ENCODE assay signal across 13 mouse cellular contexts in genomic region chr1:127556486-127556845, GRCm38 (mm10).
DNase-seq lines count a peak whose midpoint lies in the region; ATAC-seq and TF ChIP-seq lines count a peak whose summit lies in the region.
"Had no signal": no experiment of that assay in that cellular context is flagged by ENCODE, and none has a peak within 500 bp of the region (broad histone marks: within the 10 kb centered on the region; RNA-seq: fewer than 3 reads in every experiment).

No protein-coding gene starts in this region.

- peak overlapping the region; percentile 58 for H3K27ac ChIP-seq in forebrain, embryonic 13.5 days
- H3K27ac ChIP-seq in hindbrain, embryonic 12.5 days, result peak overlapping the region; percentile 86
- H3K27ac ChIP-seq in midbrain, embryonic 10.5 days (replicated peaks), result peak overlapping the region; percentile 74
- peak overlapping the region; percentile 81 for H3K27ac ChIP-seq in neural tube, embryonic 13.5 days (replicated peaks)
- H3K27ac ChIP-seq in heart, adult 2 months, result no peak overlapping the region
- H3K27ac ChIP-seq: embryonic facial prominence, embryonic 15.5 days had no signal

- peak; percentile 86 for ATAC-seq in forebrain, embryonic 13.5 days
- ATAC-seq in hindbrain, embryonic 12.5 days (ENCODE audit: low FRiP score), result peak; percentile 88
- peak; percentile 92 for ATAC-seq in neural tube, embryonic 13.5 days (ENCODE audit: low read depth)

- TF ChIP-seq POLR2A in heart, adult 2 months (IDR thresholded peaks at IDR 0.05; ENCODE audit: insufficient read depth, low read depth, low read length), result no peak

- TF ChIP-seq CTCF in heart, adult 2 months (IDR thresholded peaks at IDR 0.05), result no peak

- no peak for DNase-seq in midbrain, embryonic 10.5 days (ENCODE audit: low spot score)
- DNase-seq in heart, adult 2 months, result no peak
- no peak for DNase-seq in lung, postnatal 25 days (ENCODE audit: low spot score)
- DNase-seq in lung, postnatal 14 days, result no peak
- DNase-seq: cerebellum, adult 2 months; kidney, adult 9 months; left cerebral cortex, postnatal 4 days; lung, postnatal 36 days had no signal

- no peak overlapping the region for H3K4me2 ChIP-seq in forebrain, embryonic 13.5 days
- H3K4me2 ChIP-seq in hindbrain, embryonic 12.5 days (replicated peaks), result no peak overlapping the region
- no peak overlapping the region for H3K4me2 ChIP-seq in neural tube, embryonic 13.5 days
- H3K4me2 ChIP-seq: embryonic facial prominence, embryonic 15.5 days had no signal

- H3K4me3 ChIP-seq in forebrain, embryonic 13.5 days, result no peak overlapping the region
- H3K4me3 ChIP-seq in hindbrain, embryonic 12.5 days, result no peak overlapping the region
- H3K4me3 ChIP-seq in midbrain, embryonic 10.5 days, result no peak overlapping the region
- no peak overlapping the region for H3K4me3 ChIP-seq in neural tube, embryonic 13.5 days
- no peak overlapping the region for H3K4me3 ChIP-seq in heart, adult 2 months
- H3K4me3 ChIP-seq: embryonic facial prominence, embryonic 15.5 days had no signal

- 20% methylated on average over 2 of the region's 2 CpGs for WGBS in forebrain, embryonic 13.5 days
- 29% methylated on average over 2 of the region's 2 CpGs for WGBS in hindbrain, embryonic 12.5 days
- 63% methylated on average over 2 of the region's 2 CpGs for WGBS in midbrain, embryonic 10.5 days
- WGBS in neural tube, embryonic 13.5 days, result 18% methylated on average over 2 of the region's 2 CpGs
- 45% methylated on average over 2 of the region's 2 CpGs for whole genome bisulfite sequencing in heart, adult 2 months

- H3K9me3 ChIP-seq in forebrain, embryonic 13.5 days (replicated peaks), result peaks cover 5% of the 10 kb centered on the region; the same call in 1 of the 2 replicates
- H3K9me3 ChIP-seq in hindbrain, embryonic 12.5 days (replicated peaks), result no peaks in the 10 kb centered on the region
- no peaks in the 10 kb centered on the region; the same call in 1 of the 2 replicates for H3K9me3 ChIP-seq in midbrain, embryonic 10.5 days (replicated peaks)
- H3K9me3 ChIP-seq in neural tube, embryonic 13.5 days, result no peaks in the 10 kb centered on the region
- H3K9me3 ChIP-seq: embryonic facial prominence, embryonic 15.5 days had no signal

- peaks cover 4% of the 10 kb centered on the region; the same call in 1 of the 2 replicates for H3K4me1 ChIP-seq in forebrain, embryonic 13.5 days
- peaks cover 15% of the 10 kb centered on the region for H3K4me1 ChIP-seq in hindbrain, embryonic 12.5 days
- H3K4me1 ChIP-seq in midbrain, embryonic 10.5 days, result 0 out of 2 replicates have a peak, but pooled peaks cover 4% of the 10 kb centered on the region
- peaks cover 25% of the 10 kb centered on the region for H3K4me1 ChIP-seq in neural tube, embryonic 13.5 days (replicated peaks)
- H3K4me1 ChIP-seq in heart, adult 2 months (ENCODE audit: control insufficient read depth, insufficient read depth, low read length), result no peaks in the 10 kb centered on the region

- H3K9ac ChIP-seq in forebrain, embryonic 13.5 days, result no peak overlapping the region
- H3K9ac ChIP-seq in hindbrain, embryonic 12.5 days, result no peak overlapping the region
- no peak overlapping the region for H3K9ac ChIP-seq in neural tube, embryonic 13.5 days
- no peak overlapping the region for H3K9ac ChIP-seq in heart, adult 2 months (ENCODE audit: low read depth, low read length)
- H3K9ac ChIP-seq: embryonic facial prominence, embryonic 15.5 days had no signal

- H3K27me3 ChIP-seq in forebrain, embryonic 13.5 days, result no peaks in the 10 kb centered on the region
- no peaks in the 10 kb centered on the region; the same call in 1 of the 2 replicates for H3K27me3 ChIP-seq in hindbrain, embryonic 12.5 days
- no peaks in the 10 kb centered on the region for H3K27me3 ChIP-seq in midbrain, embryonic 10.5 days (ENCODE audit: low read depth, poor library complexity, severe bottlenecking)
- H3K27me3 ChIP-seq in neural tube, embryonic 13.5 days, result peaks cover 18% of the 10 kb centered on the region
- H3K27me3 ChIP-seq in heart, adult 2 months (ENCODE audit: control insufficient read depth, insufficient read depth, low read length), result no peaks in the 10 kb centered on the region
- H3K27me3 ChIP-seq: embryonic facial prominence, embryonic 15.5 days had no signal

- intact Hi-C loops in heart, adult 2 months (cut with DNase I), result no loop called here

- H3K36me3 ChIP-seq in forebrain, embryonic 13.5 days (ENCODE audit: poor library complexity, severe bottlenecking), result no peaks in the 10 kb centered on the region
- H3K36me3 ChIP-seq in hindbrain, embryonic 12.5 days, result no peaks in the 10 kb centered on the region
- no peaks in the 10 kb centered on the region for H3K36me3 ChIP-seq in midbrain, embryonic 10.5 days
- no peaks in the 10 kb centered on the region for H3K36me3 ChIP-seq in neural tube, embryonic 13.5 days
- H3K36me3 ChIP-seq in heart, adult 2 months (ENCODE audit: control insufficient read depth, insufficient read depth, low read length), result no peaks in the 10 kb centered on the region
- H3K36me3 ChIP-seq: embryonic facial prominence, embryonic 15.5 days; G1E had no signal

- no peak for TF ChIP-seq EP300 in heart, adult 2 months (IDR thresholded peaks at IDR 0.05; ENCODE audit: insufficient read depth, low read depth, low read length)

- no peaks in the 10 kb centered on the region for H3K79me2 ChIP-seq in heart, adult 2 months (replicated peaks; ENCODE audit: control insufficient read depth, insufficient read depth, low read length)
